Mouse (Mus musculus) limb, embryonic 14.5 days (tissue): ENCODE measurements around the gene 4930516K23Rik. TPM values are rescaled to one million over a fixed set of nuclear protein-coding genes. Genes with fewer than 3 reads are reported as not detected.

Experiments used
- ATAC-seq: fragments of 200-750 bp; cut with Nextera tagmentation; 2 replicates; pipeline ENCODE4 v1.8.0; 2017; ENCODE audit warnings: low read depth, moderate number of reproducible peaks, moderate TSS enrichment; ENCODE audit not compliant: low FRiP score
- DNase-seq: peaks from one replicate; pipeline ENCODE4 v3.0.0-alpha.2; 2015; ENCODE audit warnings: low spot score
- H3K27ac ChIP-seq: fragments of 300-500 bp; sonication (generic); replicated peaks from 2 replicates; pipeline ENCODE4 v1.5.1; 2014; ENCODE audit warnings: low read depth, mild to moderate bottlenecking, low read length, moderate library complexity, mixed read lengths
- H3K27me3 ChIP-seq: fragments of 300-500 bp; sonication (generic); 2 replicates; pipeline ENCODE4 v1.6.1; 2014; ENCODE audit warnings: low read length, mixed read lengths; ENCODE audit not compliant: control insufficient read depth, insufficient read depth
- H3K36me3 ChIP-seq: fragments of 300-500 bp; sonication (generic); 2 replicates; pipeline ENCODE4 v1.6.1; 2014; ENCODE audit warnings: mild to moderate bottlenecking, low read length, moderate library complexity, mixed read lengths; ENCODE audit not compliant: control insufficient read depth, insufficient read depth
- H3K4me1 ChIP-seq: fragments of 300-500 bp; sonication (generic); 2 replicates; pipeline ENCODE4 v1.6.1; 2014; ENCODE audit warnings: antibody characterized with exemption, low read length, mixed read lengths; ENCODE audit not compliant: control insufficient read depth, insufficient read depth
- H3K4me2 ChIP-seq: fragments of 300-500 bp; sonication (generic); replicated peaks from 2 replicates; pipeline ENCODE4 v1.6.1; 2014; ENCODE audit warnings: low read depth, mild to moderate bottlenecking, low read length, moderate library complexity; ENCODE audit not compliant: severe bottlenecking
- H3K4me3 ChIP-seq: fragments of 300-500 bp; sonication (generic); replicated peaks from 2 replicates; pipeline ENCODE4 v1.5.1; 2014; ENCODE audit warnings: low read length
- H3K9ac ChIP-seq: fragments of 300-500 bp; sonication (generic); 2 replicates; pipeline ENCODE4 v1.6.1; 2014; ENCODE audit warnings: mild to moderate bottlenecking, low read depth, low read length, moderate library complexity; ENCODE audit not compliant: severe bottlenecking
- H3K9me3 ChIP-seq: fragments of 300-500 bp; sonication (generic); 2 replicates; pipeline ENCODE4 v1.6.1; 2016; ENCODE audit warnings: low read length; ENCODE audit not compliant: control insufficient read depth
- POLR2A ChIP-seq: fragments of 200-500 bp; IDR thresholded peaks from 2 replicates; pipeline ENCODE4 v1.8.0; 2012; ENCODE audit warnings: inconsistent platforms, mild to moderate bottlenecking, moderate library complexity, borderline replicate concordance; ENCODE audit not compliant: insufficient read depth, insufficient read length; ENCODE audit errors: extremely low read depth
- WGBS: fragments of 180-500 bp; shearing (Covaris S2); extraction: QIAGEN DNeasy Blood & Tissue Kit; methylation state at CpG from one replicate; pipeline ENCODE4 v1.1.7; 2014; 5-methylcytosine and 5-hydroxymethylcytosine counted together
- polyA plus RNA-seq, 2 experiments: library from polyadenylated mRNA; depleted of rRNA in 1 of 2; stranded (reverse) in 1 of 2; unstranded in 1 of 2; fragments of >200 nt; fragmentation: Nextera tagmentation in 1 of 2; extraction: Ambion mirVana in 1 of 2; gene quantifications; 2 replicates each; pipeline versions ENCODE4 v1.2.1 to v1.2.3; 2012 to 2014

Gene 4930516K23Rik
- polyA plus RNA-seq, 2 experiments: not detected

GRCm38 (mm10) chr7:104018953-104019352 is 42.3 kb downstream of the 4930516K23Rik start:
- no peak overlapping the region for H3K27ac ChIP-seq

GRCm38 (mm10) chr7:104017203-104017602 is 44.0 kb downstream of the 4930516K23Rik start, which contains the start of gene Olfr639:
TSS of gene Olfr639 (minus strand) at chr7:104017303.
- H3K9ac ChIP-seq: no peak within 1 kb of the TSS
- H3K4me1 ChIP-seq: no peaks in the 10 kb centered on the region
- H3K36me3 ChIP-seq: no peaks in the 10 kb centered on the region
- ATAC-seq: no peak
- H3K27ac ChIP-seq: no peak within 1 kb of the TSS
- H3K4me2 ChIP-seq: no peak within 1 kb of the TSS
- DNase-seq: no peak
- H3K9me3 ChIP-seq: no peaks in the 10 kb centered on the region
- no peak for TF ChIP-seq POLR2A
- no peaks in the 10 kb centered on the region for H3K27me3 ChIP-seq
- H3K4me3 ChIP-seq: no peak within 1 kb of the TSS

More at GRCm38 (mm10) chr7:104018953-104019352, 42.3 kb downstream of the 4930516K23Rik start:
- Histone ChIP-seq H3K36me3 (no peaks in the 10 kb centered on the region), H3K4me2 (no peak overlapping the region), H3K27me3 (no peaks in the 10 kb centered on the region), H3K4me3 (no peak overlapping the region), H3K9ac (no peak overlapping the region), H3K9me3 (no peaks in the 10 kb centered on the region), H3K4me1 (no peaks in the 10 kb centered on the region)
- WGBS: 88% methylated on average over 1 of the region's 1 CpGs
- no peak for TF ChIP-seq POLR2A
- DNase-seq (no peak), ATAC-seq (no peak)

Other genes starting within 250 kb of the 4930516K23Rik start
- gene Hbb-bt, start 247.4 kb downstream of the 4930516K23Rik start, polyA plus RNA-seq (2012; rRNA removed): 2,382 and 2,478 TPM in 2 replicates
- 2,610 and 4,062 TPM in 2 replicates for gene Hbb-bt, start 247.4 kb downstream of the 4930516K23Rik start, polyA plus RNA-seq (2014; fragmentation: Nextera tagmentation; extraction: Ambion mirVana)
- gene Hbb-bs, start 233.3 kb downstream of the 4930516K23Rik start, polyA plus RNA-seq (2012; rRNA removed): 9,008 and 9,822 TPM in 2 replicates
- gene Hbb-bs, start 233.3 kb downstream of the 4930516K23Rik start, polyA plus RNA-seq (2014; fragmentation: Nextera tagmentation; extraction: Ambion mirVana): 6,131 and 9,529 TPM in 2 replicates
- not detected in 2 replicates for gene Hbb-bh2, start 220.9 kb downstream of the 4930516K23Rik start, polyA plus RNA-seq (2012; rRNA removed)
- gene Hbb-bh2, start 220.9 kb downstream of the 4930516K23Rik start, polyA plus RNA-seq (2014; fragmentation: Nextera tagmentation; extraction: Ambion mirVana): not detected in 2 replicates
- 12.0 and 13.3 TPM in 2 replicates for gene Hbb-bh1, start 218.3 kb downstream of the 4930516K23Rik start, polyA plus RNA-seq (2012; rRNA removed)
- 8.0 and 8.4 TPM in 2 replicates for gene Hbb-bh1, start 218.3 kb downstream of the 4930516K23Rik start, polyA plus RNA-seq (2014; fragmentation: Nextera tagmentation; extraction: Ambion mirVana)
- 702 and 799 TPM in 2 replicates for gene Hbb-y, start 208.2 kb downstream of the 4930516K23Rik start, polyA plus RNA-seq (2012; rRNA removed)
- 1,395 and 1,439 TPM in 2 replicates for gene Hbb-y, start 208.2 kb downstream of the 4930516K23Rik start, polyA plus RNA-seq (2014; fragmentation: Nextera tagmentation; extraction: Ambion mirVana)
- not detected in 2 replicates for gene Olfr66, start 175.2 kb downstream of the 4930516K23Rik start, polyA plus RNA-seq (2012; rRNA removed)
- not detected in 2 replicates for gene Olfr66, start 175.2 kb downstream of the 4930516K23Rik start, polyA plus RNA-seq (2014; fragmentation: Nextera tagmentation; extraction: Ambion mirVana)
- gene Olfr64, start 167.0 kb downstream of the 4930516K23Rik start, polyA plus RNA-seq (2012; rRNA removed): not detected in 2 replicates
- gene Olfr64, start 167.0 kb downstream of the 4930516K23Rik start, polyA plus RNA-seq (2014; fragmentation: Nextera tagmentation; extraction: Ambion mirVana): not detected in 2 replicates
- gene Olfr65, start 158.0 kb downstream of the 4930516K23Rik start, polyA plus RNA-seq (2012; rRNA removed): not detected in 2 replicates
- not detected in 2 replicates for gene Olfr65, start 158.0 kb downstream of the 4930516K23Rik start, polyA plus RNA-seq (2014; fragmentation: Nextera tagmentation; extraction: Ambion mirVana)
- gene Olfr631, start 132.6 kb downstream of the 4930516K23Rik start, polyA plus RNA-seq (2012; rRNA removed): not detected in 2 replicates
- gene Olfr631, start 132.6 kb downstream of the 4930516K23Rik start, polyA plus RNA-seq (2014; fragmentation: Nextera tagmentation; extraction: Ambion mirVana): not detected in 2 replicates
- not detected in 2 replicates for gene Olfr632, start 127.1 kb downstream of the 4930516K23Rik start, polyA plus RNA-seq (2012; rRNA removed)
- not detected in 2 replicates for gene Olfr632, start 127.1 kb downstream of the 4930516K23Rik start, polyA plus RNA-seq (2014; fragmentation: Nextera tagmentation; extraction: Ambion mirVana)
- not detected in 2 replicates for gene Olfr633, start 117.0 kb downstream of the 4930516K23Rik start, polyA plus RNA-seq (2012; rRNA removed)
- not detected in 2 replicates for gene Olfr633, start 117.0 kb downstream of the 4930516K23Rik start, polyA plus RNA-seq (2014; fragmentation: Nextera tagmentation; extraction: Ambion mirVana)
- gene Olfr635, start 90.3 kb downstream of the 4930516K23Rik start, polyA plus RNA-seq (2012; rRNA removed): not detected in 2 replicates
- 0.03 TPM in 1 of 2 replicates, not detected in the other for gene Olfr635, start 90.3 kb downstream of the 4930516K23Rik start, polyA plus RNA-seq (2014; fragmentation: Nextera tagmentation; extraction: Ambion mirVana)
- not detected in 2 replicates for gene Olfr638, start 62.7 kb downstream of the 4930516K23Rik start, polyA plus RNA-seq (2012; rRNA removed)
- gene Olfr638, start 62.7 kb downstream of the 4930516K23Rik start, polyA plus RNA-seq (2014; fragmentation: Nextera tagmentation; extraction: Ambion mirVana): not detected in 2 replicates
- not detected in 2 replicates for gene Olfr639, start 44.1 kb downstream of the 4930516K23Rik start, polyA plus RNA-seq (2012; rRNA removed)
- not detected in 2 replicates for gene Olfr639, start 44.1 kb downstream of the 4930516K23Rik start, polyA plus RNA-seq (2014; fragmentation: Nextera tagmentation; extraction: Ambion mirVana)
- not detected in 2 replicates for gene Olfr640, start 35.9 kb downstream of the 4930516K23Rik start, polyA plus RNA-seq (2012; rRNA removed)
- gene Olfr640, start 35.9 kb downstream of the 4930516K23Rik start, polyA plus RNA-seq (2014; fragmentation: Nextera tagmentation; extraction: Ambion mirVana): not detected in 2 replicates
- gene Olfr641, start 26.0 kb downstream of the 4930516K23Rik start, polyA plus RNA-seq (2012; rRNA removed): not detected in 2 replicates
- gene Olfr641, start 26.0 kb downstream of the 4930516K23Rik start, polyA plus RNA-seq (2014; fragmentation: Nextera tagmentation; extraction: Ambion mirVana): not detected in 2 replicates
- gene Olfr642, start 8.8 kb downstream of the 4930516K23Rik start, polyA plus RNA-seq (2012; rRNA removed): not detected in 2 replicates
- not detected in 2 replicates for gene Olfr642, start 8.8 kb downstream of the 4930516K23Rik start, polyA plus RNA-seq (2014; fragmentation: Nextera tagmentation; extraction: Ambion mirVana)
- gene Olfr644, start 10.4 kb upstream of the 4930516K23Rik start, polyA plus RNA-seq (2012; rRNA removed): 0.10 TPM in 1 of 2 replicates, not detected in the other
- gene Olfr644, start 10.4 kb upstream of the 4930516K23Rik start, polyA plus RNA-seq (2014; fragmentation: Nextera tagmentation; extraction: Ambion mirVana): not detected in 2 replicates
- not detected in 2 replicates for gene Olfr645, start 24.0 kb upstream of the 4930516K23Rik start, polyA plus RNA-seq (2012; rRNA removed)
- not detected in 2 replicates for gene Olfr645, start 24.0 kb upstream of the 4930516K23Rik start, polyA plus RNA-seq (2014; fragmentation: Nextera tagmentation; extraction: Ambion mirVana)
- not detected in 2 replicates for gene Olfr646, start 43.4 kb upstream of the 4930516K23Rik start, polyA plus RNA-seq (2012; rRNA removed)
- not detected in 2 replicates for gene Olfr646, start 43.4 kb upstream of the 4930516K23Rik start, polyA plus RNA-seq (2014; fragmentation: Nextera tagmentation; extraction: Ambion mirVana)
- not detected in 2 replicates for gene Ubqln5, start 68.4 kb upstream of the 4930516K23Rik start, polyA plus RNA-seq (2012; rRNA removed)
- gene Ubqln5, start 68.4 kb upstream of the 4930516K23Rik start, polyA plus RNA-seq (2014; fragmentation: Nextera tagmentation; extraction: Ambion mirVana): not detected in 2 replicates
- not detected in 2 replicates for gene Olfr643, start 76.0 kb upstream of the 4930516K23Rik start, polyA plus RNA-seq (2012; rRNA removed)
- not detected in 2 replicates for gene Olfr643, start 76.0 kb upstream of the 4930516K23Rik start, polyA plus RNA-seq (2014; fragmentation: Nextera tagmentation; extraction: Ambion mirVana)
- not detected in 2 replicates for gene Ubqln3, start 81.8 kb upstream of the 4930516K23Rik start, polyA plus RNA-seq (2012; rRNA removed)
- not detected in 2 replicates for gene Ubqln3, start 81.8 kb upstream of the 4930516K23Rik start, polyA plus RNA-seq (2014; fragmentation: Nextera tagmentation; extraction: Ambion mirVana)
- gene Ubqlnl, start 89.1 kb upstream of the 4930516K23Rik start, polyA plus RNA-seq (2012; rRNA removed): not detected in 2 replicates
- gene Ubqlnl, start 89.1 kb upstream of the 4930516K23Rik start, polyA plus RNA-seq (2014; fragmentation: Nextera tagmentation; extraction: Ambion mirVana): not detected in 2 replicates
- gene Olfm5, start 103.4 kb upstream of the 4930516K23Rik start, polyA plus RNA-seq (2012; rRNA removed): not detected in 2 replicates
- gene Olfm5, start 103.4 kb upstream of the 4930516K23Rik start, polyA plus RNA-seq (2014; fragmentation: Nextera tagmentation; extraction: Ambion mirVana): not detected in 2 replicates
- 0.05 and 0.08 TPM in 2 replicates for gene Olfr648, start 121.9 kb upstream of the 4930516K23Rik start, polyA plus RNA-seq (2012; rRNA removed)
- 0.21 and 0.35 TPM in 2 replicates for gene Olfr648, start 121.9 kb upstream of the 4930516K23Rik start, polyA plus RNA-seq (2014; fragmentation: Nextera tagmentation; extraction: Ambion mirVana)
- gene Olfr649, start 134.5 kb upstream of the 4930516K23Rik start, polyA plus RNA-seq (2012; rRNA removed): not detected in 2 replicates
- gene Olfr649, start 134.5 kb upstream of the 4930516K23Rik start, polyA plus RNA-seq (2014; fragmentation: Nextera tagmentation; extraction: Ambion mirVana): not detected in 2 replicates
- 1.1 and 1.4 TPM in 2 replicates for gene Trim6, start 157.3 kb upstream of the 4930516K23Rik start, polyA plus RNA-seq (2012; rRNA removed)
- 0.28 and 0.43 TPM in 2 replicates for gene Trim6, start 157.3 kb upstream of the 4930516K23Rik start, polyA plus RNA-seq (2014; fragmentation: Nextera tagmentation; extraction: Ambion mirVana)
- gene Trim34a, start 183.0 kb upstream of the 4930516K23Rik start, polyA plus RNA-seq (2012; rRNA removed): 3.4 and 3.5 TPM in 2 replicates
- 1.6 and 1.9 TPM in 2 replicates for gene Trim34a, start 183.0 kb upstream of the 4930516K23Rik start, polyA plus RNA-seq (2014; fragmentation: Nextera tagmentation; extraction: Ambion mirVana)
- 0.20 and 0.29 TPM in 2 replicates for gene Trim5, start 226.6 kb upstream of the 4930516K23Rik start, polyA plus RNA-seq (2012; rRNA removed)
- 0.10 and 0.25 TPM in 2 replicates for gene Trim5, start 226.6 kb upstream of the 4930516K23Rik start, polyA plus RNA-seq (2014; fragmentation: Nextera tagmentation; extraction: Ambion mirVana)